39 mouse cellular contexts compared by ENCODE assay signal in genomic region chr7:19719200-19719599, GRCm38 (mm10). TPM values are rescaled to one million over a fixed set of nuclear protein-coding genes. Genes with fewer than 3 reads are reported as not detected.
"Had no signal": no experiment of that assay in that cellular context is flagged by ENCODE, and none has a peak within 500 bp of the region (broad histone marks: within the 10 kb centered on the region; RNA-seq: fewer than 3 reads in every experiment).

No protein-coding gene starts in this region.

- H3K4me3 ChIP-seq: heart, embryonic 12.5 days; heart, embryonic 13.5 days; heart, embryonic 15.5 days; hindbrain, embryonic 10.5 days; hindbrain, embryonic 12.5 days; hindbrain, embryonic 13.5 days; hindbrain, embryonic 15.5 days; intestine, embryonic 15.5 days; kidney, embryonic 15.5 days; layer of hippocampus, adult 2 months; left cerebral cortex, adult 2 months had no signal

- H3K27ac ChIP-seq: heart, embryonic 13.5 days; heart, embryonic 15.5 days; hindbrain, embryonic 10.5 days; hindbrain, embryonic 12.5 days; hindbrain, embryonic 13.5 days; hindbrain, embryonic 14.5 days; hindbrain, embryonic 15.5 days; hindbrain, postnatal 0 days; intestine, embryonic 15.5 days; kidney, embryonic 15.5 days; kidney, postnatal 0 days; layer of hippocampus, adult 2 months; left cerebral cortex, adult 2 months had no signal

- DNase-seq: heart, postnatal 10 days; heart, postnatal 14 days; heart, postnatal 36 days; heart, postnatal 4 days; kidney, adult 11 months; kidney, adult 18-20 months; kidney, adult 2 months; kidney, adult 8-10 months; kidney, adult 9 months; kidney, postnatal 10 days; kidney, postnatal 14 days; kidney, postnatal 25 days; kidney, postnatal 36 days; kidney, postnatal 4 days; layer of hippocampus, adult 9-11 months; layer of hippocampus, postnatal 36 days had no signal

- H3K27me3 ChIP-seq: heart, embryonic 12.5 days; heart, embryonic 13.5 days; heart, embryonic 15.5 days; hindbrain, embryonic 12.5 days; hindbrain, embryonic 13.5 days; hindbrain, embryonic 15.5 days; intestine, embryonic 15.5 days; kidney, embryonic 15.5 days had no signal

RNA-seq across cellular contexts. Expression of gene Apoc1, which starts 26.7 kb away (rescaled TPM):
- total RNA-seq: hematopoietic stem cell, adult 5-6 weeks had no signal

RNA-seq across cellular contexts. Expression of gene Apoc4, which starts 37.9 kb away (rescaled TPM):
- total RNA-seq: heart, postnatal 10 days; heart, postnatal 14 days; heart, postnatal 36 days; heart, postnatal 4 days; hematopoietic stem cell, adult 5-6 weeks; hindbrain, postnatal 0 days; layer of hippocampus, adult 18-20 months; layer of hippocampus, adult 2 months; layer of hippocampus, postnatal 10 days; layer of hippocampus, postnatal 14 days; layer of hippocampus, postnatal 25 days; layer of hippocampus, postnatal 36 days; left cerebral cortex, adult 18-20 months; left cerebral cortex, adult 2 months had no signal
- polyA plus RNA-seq: hindbrain, embryonic 10.5 days; hindbrain, embryonic 11.5 days; hindbrain, embryonic 12.5 days; hindbrain, embryonic 13.5 days; hindbrain, embryonic 14.5 days; hindbrain, embryonic 15.5 days; hindbrain, embryonic 16.5 days; hindbrain, postnatal 0 days; intestine, embryonic 14.5 days; kidney, adult 2 months had no signal
